ENCODE assay signal across 37 mouse cellular contexts in genomic region chr9:51290980-51291379, GRCm38 (mm10). TPM values are rescaled to one million over a fixed set of nuclear protein-coding genes. Genes with fewer than 3 reads are reported as not detected.
"Had no signal": no experiment of that assay in that cellular context is flagged by ENCODE, and none has a peak within 500 bp of the region (broad histone marks: within the 10 kb centered on the region; RNA-seq: fewer than 3 reads in every experiment).

No protein-coding gene starts in this region.

- H3K27me3 ChIP-seq: embryonic facial prominence, embryonic 12.5 days; embryonic facial prominence, embryonic 13.5 days; embryonic facial prominence, embryonic 15.5 days; forebrain, embryonic 12.5 days; forebrain, embryonic 13.5 days; forebrain, embryonic 15.5 days had no signal

- H3K4me3 ChIP-seq: embryonic facial prominence, embryonic 12.5 days; embryonic facial prominence, embryonic 13.5 days; embryonic facial prominence, embryonic 15.5 days; erythroblast, embryonic 14.5 days; forebrain, embryonic 10.5 days; forebrain, embryonic 12.5 days; forebrain, embryonic 13.5 days; forebrain, embryonic 15.5 days; gastrocnemius, adult 2 months; heart, adult 2 months had no signal

- ATAC-seq: forebrain, embryonic 13.5 days; forebrain, embryonic 14.5 days; forebrain, embryonic 15.5 days; forebrain, embryonic 16.5 days; forebrain, postnatal 0 days had no signal

- H3K4me1 ChIP-seq: embryonic facial prominence, embryonic 12.5 days; embryonic facial prominence, embryonic 15.5 days; forebrain, embryonic 10.5 days; forebrain, embryonic 12.5 days; forebrain, embryonic 13.5 days; forebrain, embryonic 15.5 days had no signal

- H3K9ac ChIP-seq: embryonic facial prominence, embryonic 12.5 days; embryonic facial prominence, embryonic 13.5 days; embryonic facial prominence, embryonic 15.5 days; forebrain, embryonic 12.5 days; forebrain, embryonic 13.5 days; forebrain, embryonic 15.5 days; forebrain, postnatal 0 days had no signal

- H3K27ac ChIP-seq: embryonic facial prominence, embryonic 12.5 days; embryonic facial prominence, embryonic 13.5 days; embryonic facial prominence, embryonic 15.5 days; forebrain, embryonic 10.5 days; forebrain, embryonic 12.5 days; forebrain, embryonic 13.5 days; forebrain, embryonic 15.5 days; gastrocnemius, adult 2 months; heart, adult 2 months had no signal

- H3K4me2 ChIP-seq: embryonic facial prominence, embryonic 12.5 days; embryonic facial prominence, embryonic 13.5 days; embryonic facial prominence, embryonic 15.5 days; forebrain, embryonic 12.5 days; forebrain, embryonic 13.5 days; forebrain, embryonic 15.5 days had no signal

- H3K36me3 ChIP-seq: embryonic facial prominence, embryonic 12.5 days; embryonic facial prominence, embryonic 13.5 days; embryonic facial prominence, embryonic 15.5 days; forebrain, embryonic 10.5 days; forebrain, embryonic 12.5 days; forebrain, embryonic 15.5 days had no signal

- H3K9me3 ChIP-seq: embryonic facial prominence, embryonic 12.5 days; embryonic facial prominence, embryonic 13.5 days; embryonic facial prominence, embryonic 15.5 days; forebrain, embryonic 10.5 days; forebrain, embryonic 12.5 days; forebrain, embryonic 13.5 days; forebrain, embryonic 15.5 days had no signal

- DNase-seq: cerebellum, adult 8-10 months; cerebellum, adult 9-10 months; cerebellum, adult 9-11 months; cerebellum, postnatal 10 days; cerebellum, postnatal 14 days; cerebellum, postnatal 25 days; cerebellum, postnatal 36 days; embryo, embryonic 11 days; forebrain, postnatal 0 days; gastrocnemius, adult 2 months; gastrocnemius, postnatal 10 days; gastrocnemius, postnatal 14 days; gastrocnemius, postnatal 25 days; gastrocnemius, postnatal 36 days; heart, adult 18-20 months; heart, adult 2 months had no signal

RNA-seq across cellular contexts. Expression of gene Colca2, which starts 12.6 kb away (rescaled TPM):
- total RNA-seq: common myeloid progenitor, adult 5-6 weeks; granulocyte monocyte progenitor cell, adult 5-6 weeks had no signal
- polyA plus RNA-seq: erythroblast, embryonic 14.5 days had no signal

RNA-seq across cellular contexts. Expression of gene 1810046K07Rik, which starts 37.7 kb away (rescaled TPM):
- total RNA-seq: common myeloid progenitor, adult 5-6 weeks; forebrain, postnatal 0 days; gastrocnemius, adult 18-20 months; gastrocnemius, adult 2 months; gastrocnemius, adult 8-10 months; gastrocnemius, postnatal 10 days; gastrocnemius, postnatal 14 days; gastrocnemius, postnatal 25 days; gastrocnemius, postnatal 36 days; gastrocnemius, postnatal 4 days; granulocyte monocyte progenitor cell, adult 5-6 weeks; heart, adult 18-20 months; heart, adult 2 months; heart, adult 8-10 months had no signal
- polyA plus RNA-seq: cortical plate, adult 2 months; embryonic facial prominence, embryonic 11.5 days; embryonic facial prominence, embryonic 12.5 days; embryonic facial prominence, embryonic 13.5 days; forebrain, embryonic 10.5 days; forebrain, embryonic 11.5 days; forebrain, embryonic 12.5 days; forebrain, embryonic 13.5 days; forebrain, embryonic 14.5 days; forebrain, embryonic 15.5 days; forebrain, embryonic 16.5 days; forebrain, postnatal 0 days; frontal cortex, adult 2 months; gonadal fat pad, adult 2 months had no signal
